Mouse (Mus musculus): ENCODE measurements around the gene 2200002D01Rik.
A peak's percentile ranks its signal among the peaks of the same experiment; 100 is the strongest.

2200002D01Rik gene

GRCm38 (mm10) chr7:29279924-29280323 is 31.7 kb upstream of the 2200002D01Rik start:
- DNase-seq (ENCODE audit: low read depth in 1 of 2, low spot score in 2 of 2): no peak

- DNase-seq (ENCODE audit: low read depth in 1 of 2, low spot score in 2 of 2): no peak
Observed at GRCm38 (mm10) chr7:29279261-29279660, 31.0 kb upstream of the 2200002D01Rik start.

- no peak for DNase-seq (ENCODE audit: low read depth in 1 of 2, low spot score in 2 of 2)
Observed at GRCm38 (mm10) chr7:29277510-29277909, 29.2 kb upstream of the 2200002D01Rik start.

GRCm38 (mm10) chr7:29276715-29277114 is 28.4 kb upstream of the 2200002D01Rik start:
- DNase-seq (ENCODE audit: low read depth in 1 of 2, low spot score in 2 of 2): no peak

- DNase-seq (ENCODE audit: low read depth in 1 of 2, low spot score in 2 of 2): no peak
Observed at GRCm38 (mm10) chr7:29271687-29272465, 23.6 kb upstream of the 2200002D01Rik start.

GRCm38 (mm10) chr7:29270445-29270844 is 22.2 kb upstream of the 2200002D01Rik start:
- no peak for DNase-seq (ENCODE audit: low read depth in 1 of 2, low spot score in 2 of 2)

- DNase-seq (ENCODE audit: low read depth in 1 of 2, low spot score in 2 of 2): no peak
Observed at GRCm38 (mm10) chr7:29266931-29267330, 18.7 kb upstream of the 2200002D01Rik start.

GRCm38 (mm10) chr7:29265636-29266035 is 17.4 kb upstream of the 2200002D01Rik start:
- DNase-seq (ENCODE audit: low read depth in 1 of 2, low spot score in 2 of 2): no peak

GRCm38 (mm10) chr7:29263831-29264230 is 15.6 kb upstream of the 2200002D01Rik start:
- no peak for DNase-seq (ENCODE audit: low read depth in 1 of 2, low spot score in 2 of 2)

- no peak for DNase-seq (ENCODE audit: low read depth in 1 of 2, low spot score in 2 of 2)
Observed at GRCm38 (mm10) chr7:29262151-29262550, 13.9 kb upstream of the 2200002D01Rik start.

- no peak for DNase-seq (ENCODE audit: low read depth in 1 of 2, low spot score in 2 of 2)
Observed at GRCm38 (mm10) chr7:29259781-29260730, 11.8 kb upstream of the 2200002D01Rik start.

GRCm38 (mm10) chr7:29257368-29257767 is 9.1 kb upstream of the 2200002D01Rik start:
- DNase-seq (ENCODE audit: low read depth in 1 of 2, low spot score in 2 of 2): no peak

GRCm38 (mm10) chr7:29255875-29256274 is 7.6 kb upstream of the 2200002D01Rik start:
- no peak for DNase-seq (ENCODE audit: low read depth in 1 of 2, low spot score in 2 of 2)

- DNase-seq (ENCODE audit: low read depth in 1 of 2, low spot score in 2 of 2): no peak
Observed at GRCm38 (mm10) chr7:29253842-29254241, 5.6 kb upstream of the 2200002D01Rik start.

GRCm38 (mm10) chr7:29251166-29251565 is 2.9 kb upstream of the 2200002D01Rik start:
- no peak for DNase-seq (ENCODE audit: low read depth in 1 of 2, low spot score in 2 of 2)

- DNase-seq (ENCODE audit: low read depth in 1 of 2, low spot score in 2 of 2): no peak
Observed at GRCm38 (mm10) chr7:29247706-29248105, 560 bp downstream of the 2200002D01Rik start.

- DNase-seq (ENCODE audit: low read depth in 1 of 2, low spot score in 2 of 2): peak; percentile 30 to 55
Observed at GRCm38 (mm10) chr7:29247314-29247700, 959 bp downstream of the 2200002D01Rik start.

GRCm38 (mm10) chr7:29246619-29247313 is 1.5 kb downstream of the 2200002D01Rik start:
- no peak for DNase-seq (ENCODE audit: low read depth in 1 of 2, low spot score in 2 of 2)

GRCm38 (mm10) chr7:29246015-29246414 is 2.3 kb downstream of the 2200002D01Rik start:
- no peak for DNase-seq (ENCODE audit: low read depth in 1 of 2, low spot score in 2 of 2)

GRCm38 (mm10) chr7:29244732-29245416 is 3.4 kb downstream of the 2200002D01Rik start:
- no peak for DNase-seq (ENCODE audit: low read depth in 1 of 2, low spot score in 2 of 2)
